Mouse (Mus musculus): ENCODE measurements around the gene Marc1. TPM values are rescaled to one million over a fixed set of nuclear protein-coding genes. Genes with fewer than 3 reads are reported as not detected.

Gene Marc1
- not detected for polyA plus RNA-seq (2017; shearing (Covaris generic))

GRCm38 (mm10) chr1:184810780-184811575 lies at the start of gene Marc1:
Gene Marc1, minus strand, starts transcription at chr1:184811313.

GRCm38 (mm10) chr1:184846092-184846750 lies 35.1 kb upstream of the Marc1 start, which contains the start of gene Marc2:
Gene Marc2, minus strand, starts transcription at chr1:184846451.

Other genes with a start within 250 kb of the Marc1 start
- gene Hlx, start 78.7 kb downstream of the Marc1 start, polyA plus RNA-seq (2017; shearing (Covaris generic)): not detected
- 60.8 TPM for gene Marc2, start 35.1 kb upstream of the Marc1 start, polyA plus RNA-seq (2017; shearing (Covaris generic))
- gene C130074G19Rik, start 71.9 kb upstream of the Marc1 start, polyA plus RNA-seq (2017; shearing (Covaris generic)): not detected
- gene Mark1, start 188.3 kb upstream of the Marc1 start, polyA plus RNA-seq (2017; shearing (Covaris generic)): not detected